Mouse (Mus musculus): ENCODE data around the gene Them7. TPM values are rescaled to one million over a fixed set of nuclear protein-coding genes. Genes with fewer than 3 reads are reported as not detected.

Gene Them7
- polyA plus RNA-seq, 1 experiment from 2014 or later: 0.06 TPM

DNA sequence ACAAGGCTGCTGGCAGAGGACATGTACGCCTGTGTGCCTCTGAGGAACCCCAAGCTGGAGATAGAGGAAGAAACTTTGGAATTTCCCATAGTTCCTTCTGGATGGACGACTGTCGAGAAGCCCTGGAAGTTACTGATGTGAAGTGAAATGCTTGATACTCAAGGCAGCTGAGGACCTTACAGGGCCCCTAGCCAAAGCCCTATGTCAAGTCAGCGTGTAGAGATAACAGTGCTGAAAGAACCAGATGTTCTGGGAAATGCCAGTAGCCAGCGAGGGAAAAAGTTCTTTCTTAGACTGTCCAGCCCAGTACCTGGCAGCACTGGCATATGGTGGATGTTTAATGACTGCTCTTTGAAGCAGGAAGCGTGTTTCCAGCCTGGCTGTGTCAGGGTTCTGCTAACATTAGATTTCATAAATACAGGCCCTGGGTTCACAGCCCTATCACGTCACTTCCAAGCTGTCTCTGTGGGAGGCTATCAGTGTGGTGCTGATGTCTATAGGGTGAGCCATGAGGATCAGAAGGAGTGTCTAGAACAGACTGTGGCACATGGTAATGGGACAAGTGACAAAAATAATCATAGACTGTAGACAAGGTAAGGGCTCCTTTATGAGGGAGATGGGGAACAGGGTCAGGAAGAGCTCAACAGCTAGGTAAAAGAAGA lies 2.3 kb downstream of the Them7 start:
- ATAC-seq (ENCODE audit: low FRiP score, low TSS enrichment) (no peak), DNase-seq (ENCODE audit: low spot score) (no peak)
- Histone ChIP-seq H3K4me3 (ENCODE audit: low read depth, low read length) (no peak overlapping the region), H3K9me3 (ENCODE audit: control insufficient read depth, low read length) (no peaks in the 10 kb centered on the region), H3K4me1 (replicated peaks; ENCODE audit: control insufficient read depth, insufficient read depth) (no peaks in the 10 kb centered on the region), H3K27ac (replicated peaks) (no peak overlapping the region), H3K4me2 (replicated peaks; ENCODE audit: low read depth) (no peak overlapping the region), H3K36me3 (ENCODE audit: control insufficient read depth, insufficient read depth, low read length) (no peaks in the 10 kb centered on the region), H3K9ac (ENCODE audit: low read length) (no peak overlapping the region), H3K27me3 (ENCODE audit: control insufficient read depth, insufficient read depth, low read length) (no peaks in the 10 kb centered on the region)
- no peak for TF ChIP-seq CTCF (IDR thresholded peaks at IDR 0.05; ENCODE audit: low read depth)
- TF ChIP-seq EP300 (optimal IDR thresholded peaks at IDR 0.05): no peak
- 42% methylated on average over 7 of the region's 7 CpGs for WGBS

- no peak for TF ChIP-seq EP300 (optimal IDR thresholded peaks at IDR 0.05)
- no peak for TF ChIP-seq CTCF (IDR thresholded peaks at IDR 0.05; ENCODE audit: low read depth)
- no peak for DNase-seq (ENCODE audit: low spot score)
These were observed 4.3 kb downstream of the Them7 start for GRCm38 (mm10) chr2:105228416-105228815.

DNA sequence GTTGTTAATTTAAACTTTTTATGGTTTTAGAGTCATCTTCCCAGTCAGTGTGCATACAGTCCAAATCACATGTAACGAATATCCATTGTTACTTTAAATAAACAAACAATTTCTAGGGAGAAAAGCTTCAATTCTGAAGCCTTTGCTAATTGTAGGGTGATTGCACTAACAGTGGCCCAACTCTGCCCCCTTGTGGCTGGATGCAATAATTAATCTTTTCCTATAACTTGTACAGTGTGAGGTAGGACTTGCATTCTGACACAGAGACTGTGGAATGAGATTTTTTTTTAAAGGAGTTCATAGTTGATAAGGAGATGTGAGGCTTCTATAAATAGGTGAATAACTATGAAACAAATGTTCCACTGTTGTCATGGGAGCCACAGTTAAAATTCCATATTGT lies 6.2 kb downstream of the Them7 start:
- H3K36me3 ChIP-seq (ENCODE audit: control insufficient read depth, insufficient read depth, low read length): no peaks in the 10 kb centered on the region
- peak; percentile 61; the same call in 1 of the 2 replicates for ATAC-seq (ENCODE audit: low FRiP score, low TSS enrichment)
- H3K4me2 ChIP-seq (replicated peaks; ENCODE audit: low read depth): no peak overlapping the region
- H3K4me1 ChIP-seq (replicated peaks; ENCODE audit: control insufficient read depth, insufficient read depth): no peaks in the 10 kb centered on the region
- TF ChIP-seq CTCF (IDR thresholded peaks at IDR 0.05; ENCODE audit: low read depth) (peak; percentile 89), EP300 (optimal IDR thresholded peaks at IDR 0.05) (no peak)
- H3K4me3 ChIP-seq (ENCODE audit: low read depth, low read length): no peak overlapping the region
- H3K27ac ChIP-seq (replicated peaks): no peak overlapping the region
- H3K9me3 ChIP-seq (ENCODE audit: control insufficient read depth, low read length): no peaks in the 10 kb centered on the region
- peak; percentile 72 for DNase-seq (ENCODE audit: low spot score)
- no peaks in the 10 kb centered on the region for H3K27me3 ChIP-seq (ENCODE audit: control insufficient read depth, insufficient read depth, low read length)
- WGBS: 0% methylated on average over 1 of the region's 1 CpGs
- no peak overlapping the region for H3K9ac ChIP-seq (ENCODE audit: low read length)

More at GRCm38 (mm10) chr2:105228416-105228815, 4.3 kb downstream of the Them7 start:
- Histone ChIP-seq H3K27me3 (ENCODE audit: control insufficient read depth, insufficient read depth, low read length) (no peaks in the 10 kb centered on the region), H3K36me3 (ENCODE audit: control insufficient read depth, insufficient read depth, low read length) (no peaks in the 10 kb centered on the region), H3K4me3 (ENCODE audit: low read depth, low read length) (no peak overlapping the region), H3K27ac (replicated peaks) (no peak overlapping the region), H3K9me3 (ENCODE audit: control insufficient read depth, low read length) (no peaks in the 10 kb centered on the region), H3K9ac (ENCODE audit: low read length) (no peak overlapping the region), H3K4me1 (replicated peaks; ENCODE audit: control insufficient read depth, insufficient read depth) (no peaks in the 10 kb centered on the region), H3K4me2 (replicated peaks; ENCODE audit: low read depth) (no peak overlapping the region)
- no peak for ATAC-seq (ENCODE audit: low FRiP score, low TSS enrichment)
- WGBS: 43% methylated on average over 2 of the region's 2 CpGs

- no peaks in the 10 kb centered on the region for H3K27me3 ChIP-seq (ENCODE audit: control insufficient read depth, insufficient read depth, low read length)
- H3K27ac ChIP-seq (replicated peaks): no peak overlapping the region
- TF ChIP-seq EP300 (optimal IDR thresholded peaks at IDR 0.05) (no peak), CTCF (IDR thresholded peaks at IDR 0.05; ENCODE audit: low read depth) (no peak)
- H3K4me1 ChIP-seq (replicated peaks; ENCODE audit: control insufficient read depth, insufficient read depth): no peaks in the 10 kb centered on the region
- H3K36me3 ChIP-seq (ENCODE audit: control insufficient read depth, insufficient read depth, low read length): no peaks in the 10 kb centered on the region
- no peak overlapping the region for H3K4me3 ChIP-seq (ENCODE audit: low read depth, low read length)
- no peak for ATAC-seq (ENCODE audit: low FRiP score, low TSS enrichment)
- no peaks in the 10 kb centered on the region for H3K9me3 ChIP-seq (ENCODE audit: control insufficient read depth, low read length)
- DNase-seq (ENCODE audit: low spot score): no peak
- no peak overlapping the region for H3K4me2 ChIP-seq (replicated peaks; ENCODE audit: low read depth)
- no peak overlapping the region for H3K9ac ChIP-seq (ENCODE audit: low read length)
- WGBS: 56% methylated on average over 4 of the region's 4 CpGs
These were observed 8.3 kb downstream of the Them7 start for GRCm38 (mm10) chr2:105232386-105232785.

DNA sequence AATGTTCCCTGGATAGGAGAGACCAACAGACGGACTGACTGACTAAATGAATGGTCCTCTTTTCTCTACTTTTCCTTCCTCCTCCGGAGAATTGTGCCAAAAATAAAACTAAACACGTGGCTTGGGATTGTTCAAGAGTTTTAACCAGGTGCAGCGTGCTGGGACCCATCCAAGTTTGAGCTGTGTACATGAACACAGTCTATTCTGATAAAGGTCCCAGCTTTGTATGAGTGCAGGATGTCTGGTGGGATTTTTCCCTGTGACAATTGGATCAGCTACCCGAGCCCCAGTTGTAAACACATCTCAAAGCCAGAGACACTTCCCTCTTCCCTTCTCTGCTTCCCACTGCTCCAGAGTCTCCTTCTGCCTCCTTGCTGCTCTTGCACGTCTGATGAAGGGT lies 10.2 kb downstream of the Them7 start:
- Histone ChIP-seq H3K27me3 (ENCODE audit: control insufficient read depth, insufficient read depth, low read length) (no peaks in the 10 kb centered on the region), H3K36me3 (ENCODE audit: control insufficient read depth, insufficient read depth, low read length) (no peaks in the 10 kb centered on the region), H3K4me3 (ENCODE audit: low read depth, low read length) (no peak overlapping the region), H3K4me1 (replicated peaks; ENCODE audit: control insufficient read depth, insufficient read depth) (no peaks in the 10 kb centered on the region), H3K9me3 (ENCODE audit: control insufficient read depth, low read length) (no peaks in the 10 kb centered on the region), H3K4me2 (replicated peaks; ENCODE audit: low read depth) (no peak overlapping the region), H3K27ac (replicated peaks) (no peak overlapping the region), H3K9ac (ENCODE audit: low read length) (no peak overlapping the region)
- 35% methylated on average over 6 of the region's 6 CpGs for WGBS
- ATAC-seq (ENCODE audit: low FRiP score, low TSS enrichment): 0 out of 2 replicates have a peak, but pooled peaks have one; percentile 33
- no peak for TF ChIP-seq CTCF (IDR thresholded peaks at IDR 0.05; ENCODE audit: low read depth)
- TF ChIP-seq EP300 (optimal IDR thresholded peaks at IDR 0.05): no peak
- DNase-seq (ENCODE audit: low spot score): no peak

- no peak overlapping the region for H3K27ac ChIP-seq (replicated peaks)
- ATAC-seq (ENCODE audit: low FRiP score, low TSS enrichment) (no peak), DNase-seq (ENCODE audit: low spot score) (no peak)
- 52% methylated on average over 12 of the region's 12 CpGs for WGBS
- no peak overlapping the region for H3K4me2 ChIP-seq (replicated peaks; ENCODE audit: low read depth)
- H3K4me3 ChIP-seq (ENCODE audit: low read depth, low read length): no peak overlapping the region
- H3K4me1 ChIP-seq (replicated peaks; ENCODE audit: control insufficient read depth, insufficient read depth): no peaks in the 10 kb centered on the region
- H3K36me3 ChIP-seq (ENCODE audit: control insufficient read depth, insufficient read depth, low read length): no peaks in the 10 kb centered on the region
- no peak for TF ChIP-seq CTCF (IDR thresholded peaks at IDR 0.05; ENCODE audit: low read depth)
- TF ChIP-seq EP300 (optimal IDR thresholded peaks at IDR 0.05): no peak
- H3K9ac ChIP-seq (ENCODE audit: low read length): no peak overlapping the region
- H3K27me3 ChIP-seq (ENCODE audit: control insufficient read depth, insufficient read depth, low read length): no peaks in the 10 kb centered on the region
- no peaks in the 10 kb centered on the region for H3K9me3 ChIP-seq (ENCODE audit: control insufficient read depth, low read length)
These were observed 11.4 kb downstream of the Them7 start for GRCm38 (mm10) chr2:105235380-105236115.

All from stomach, postnatal 0 days (tissue).